Mouse (Mus musculus) layer of hippocampus, adult 9-10 months (tissue): ENCODE results near the gene Srrm4.
"Not testable (repeated sequence)": the region's sequence is repeated elsewhere in the genome, so short reads cannot be mapped to it uniquely, and the experiment has no call there.

Experiments
- DNase-seq: peaks from one replicate; pipeline ENCODE4 v3.0.0; 2022; ENCODE audit warnings: low spot score

Srrm4 gene

DNA sequence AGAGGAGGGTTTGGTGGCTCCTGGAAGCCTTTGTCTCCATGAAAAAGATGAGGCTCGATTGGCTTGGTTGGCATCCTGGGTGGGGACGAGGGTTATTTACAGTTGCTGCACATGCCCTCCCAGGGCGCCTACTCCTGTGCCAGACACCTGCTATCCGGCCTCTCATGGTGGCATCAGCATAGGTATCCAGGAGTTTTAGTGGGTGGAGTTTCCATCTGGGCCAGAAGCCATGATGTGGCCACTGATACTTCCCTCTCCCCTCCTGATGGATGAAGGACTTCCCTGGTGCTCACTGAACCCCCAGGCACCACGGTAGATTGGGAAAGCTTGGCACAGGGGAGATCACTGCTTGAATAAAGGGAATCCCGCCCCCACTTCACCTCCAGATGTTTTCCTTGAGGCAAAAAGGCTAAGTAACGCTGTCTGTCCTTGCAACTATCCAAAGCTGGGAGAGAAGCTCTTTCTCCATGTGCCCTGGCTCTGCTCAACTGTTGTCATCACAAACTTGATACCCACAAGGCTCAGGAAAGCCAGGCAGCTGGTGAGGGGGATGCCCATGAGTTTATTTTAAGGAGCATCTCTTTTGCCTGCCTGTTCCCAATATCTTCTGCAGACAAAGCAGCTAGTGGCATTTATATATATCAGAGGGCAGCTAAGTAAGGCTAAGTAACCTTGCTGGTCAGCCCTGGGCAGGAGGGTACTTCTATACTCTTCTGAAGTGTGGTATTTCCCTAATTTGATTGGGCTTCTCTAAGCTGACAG is 148.7 kb downstream of the Srrm4 start:
- peak; percentile 41 for DNase-seq

- DNase-seq: no peak
Observed at GRCm38 (mm10) chr5:116440251-116440650, 151.4 kb downstream of the Srrm4 start.

- DNase-seq: no peak
Observed at GRCm38 (mm10) chr5:116438328-116438727, 153.3 kb downstream of the Srrm4 start.

DNA sequence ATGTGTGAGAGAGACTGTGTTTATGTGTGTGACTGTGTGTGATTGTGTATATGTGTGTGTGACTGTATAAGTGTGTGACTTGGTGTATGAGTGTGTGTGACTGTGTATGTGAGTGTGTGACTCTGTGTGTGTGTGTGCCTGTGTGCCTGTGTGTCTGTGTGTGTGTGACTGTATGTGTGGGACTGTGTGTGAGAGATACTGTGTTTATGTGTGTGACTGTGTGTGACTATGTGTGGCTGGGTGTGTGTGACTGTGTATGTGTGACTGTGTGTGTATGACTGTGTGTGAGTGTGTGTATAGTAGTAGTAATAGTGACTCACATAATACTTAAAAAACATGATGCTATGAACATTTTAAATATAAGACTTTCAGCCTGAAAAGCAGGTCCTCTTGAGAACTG is 155.5 kb downstream of the Srrm4 start:
- DNase-seq: no peak

- DNase-seq: no peak
Observed at GRCm38 (mm10) chr5:116434976-116435850, 156.4 kb downstream of the Srrm4 start.

DNA sequence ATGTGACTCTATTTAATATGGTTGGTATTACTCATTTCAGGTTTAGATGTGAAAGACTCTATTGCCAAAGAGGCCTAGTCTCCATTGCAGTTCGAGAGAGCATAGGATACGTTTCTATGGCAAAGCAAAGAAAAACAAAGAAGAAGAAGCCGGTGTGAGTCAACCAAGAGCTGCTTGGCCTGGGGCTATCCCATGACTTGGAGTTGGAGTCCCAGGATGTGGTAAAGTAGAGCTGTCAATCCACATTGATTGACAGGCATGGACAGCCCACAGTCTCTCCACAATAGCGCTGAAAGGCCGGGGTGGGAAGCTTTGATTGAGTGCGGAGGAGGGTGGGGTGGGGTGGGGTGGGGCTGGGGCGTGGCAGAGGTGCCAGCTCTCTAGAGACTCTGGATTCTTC is 158.7 kb downstream of the Srrm4 start:
- no peak for DNase-seq

DNA sequence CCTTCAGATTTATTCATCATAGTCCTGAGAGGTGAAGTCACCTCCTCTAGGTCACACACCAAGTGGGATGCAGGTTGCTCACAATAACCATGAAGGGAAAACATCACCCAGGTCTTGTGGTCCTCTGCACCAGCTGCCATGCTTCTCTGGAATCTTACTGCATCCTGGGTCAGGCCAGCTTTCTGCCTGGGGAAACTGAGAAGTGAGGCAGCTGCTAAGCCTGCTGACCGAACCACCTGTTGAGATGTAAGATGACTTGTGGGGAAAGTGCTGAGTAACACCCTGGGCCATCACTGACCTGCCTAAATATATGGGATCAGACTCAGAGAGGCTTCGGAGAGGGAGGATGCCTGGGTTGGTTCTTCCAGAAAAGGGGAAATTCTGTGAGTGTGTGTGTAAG is 164.9 kb downstream of the Srrm4 start:
- no peak for DNase-seq

DNA sequence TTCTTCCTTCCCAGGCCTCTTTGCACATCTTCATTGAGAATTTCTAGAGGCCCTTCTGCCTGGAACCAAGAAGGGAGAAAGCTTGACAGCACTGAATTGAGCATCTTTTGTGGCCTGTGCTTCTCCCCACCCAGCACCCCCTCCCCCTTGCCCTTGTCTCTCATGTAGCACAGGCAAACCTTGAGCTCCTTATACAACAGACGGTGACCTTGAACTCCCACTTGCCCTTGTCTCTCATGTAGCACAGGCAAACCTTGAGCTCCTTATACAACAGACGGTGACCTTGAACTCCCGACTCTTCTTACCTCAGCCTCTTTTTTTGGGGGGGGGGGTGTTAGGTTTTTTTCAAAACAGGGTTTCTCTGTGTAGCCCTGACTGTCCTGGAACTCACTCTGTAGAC is 165.9 kb downstream of the Srrm4 start:
- DNase-seq: not testable (repeated sequence)

DNA sequence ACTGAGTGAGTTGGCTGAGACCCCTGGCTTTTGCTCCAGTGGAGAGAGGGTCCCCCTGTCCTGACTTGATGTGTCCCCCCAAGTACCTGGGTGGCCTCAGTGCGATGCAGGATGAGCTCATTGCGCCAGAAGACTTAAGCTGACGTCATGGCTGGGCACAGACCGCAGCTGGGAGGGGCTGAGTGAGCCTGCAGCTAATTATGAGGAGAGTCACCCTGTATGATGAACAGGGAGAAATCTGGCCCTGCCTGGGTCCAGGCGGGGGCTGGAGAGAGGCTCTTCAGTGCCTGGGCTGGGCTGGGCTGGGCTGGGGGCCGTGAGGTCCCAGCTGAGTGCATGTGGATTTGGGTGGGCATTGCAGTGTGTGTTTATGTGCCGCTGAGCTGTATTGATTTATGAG is 166.3 kb downstream of the Srrm4 start:
- DNase-seq: no peak

GRCm38 (mm10) chr5:116423746-116424145 is 167.9 kb downstream of the Srrm4 start:
- DNase-seq: no peak

DNA sequence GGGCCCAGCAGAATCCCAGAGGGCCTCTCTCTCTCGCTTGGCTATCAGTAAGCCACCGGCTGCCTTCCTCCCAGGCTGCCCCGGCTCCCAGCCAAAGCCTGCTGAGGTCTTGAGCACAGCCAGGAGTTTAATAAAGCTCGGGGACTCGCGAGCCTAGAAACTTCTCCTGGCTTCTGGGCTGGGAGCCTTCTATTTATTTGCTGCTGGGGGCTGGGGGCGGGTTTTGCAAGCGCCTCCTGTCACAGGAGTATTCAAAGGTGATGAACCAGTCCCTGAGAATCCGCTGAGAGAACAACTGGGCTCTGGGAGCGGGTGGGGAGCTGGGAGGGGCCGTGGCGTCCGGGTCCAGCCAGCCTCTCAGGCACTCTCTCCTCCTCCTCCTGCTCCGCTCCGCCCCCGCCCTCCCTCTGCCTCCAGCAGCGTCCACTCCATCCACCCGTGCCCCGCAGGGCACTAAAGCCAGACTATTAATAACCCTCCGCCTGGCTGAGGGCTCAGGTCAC is 168.9 kb downstream of the Srrm4 start, which contains the start of gene Hspb8:
TSS of gene Hspb8 (minus strand) at position 166 of the 503 bp plus-strand sequence.
- no peak for DNase-seq

GRCm38 (mm10) chr5:116421791-116422481 is 169.7 kb downstream of the Srrm4 start:
- DNase-seq: no peak

DNA sequence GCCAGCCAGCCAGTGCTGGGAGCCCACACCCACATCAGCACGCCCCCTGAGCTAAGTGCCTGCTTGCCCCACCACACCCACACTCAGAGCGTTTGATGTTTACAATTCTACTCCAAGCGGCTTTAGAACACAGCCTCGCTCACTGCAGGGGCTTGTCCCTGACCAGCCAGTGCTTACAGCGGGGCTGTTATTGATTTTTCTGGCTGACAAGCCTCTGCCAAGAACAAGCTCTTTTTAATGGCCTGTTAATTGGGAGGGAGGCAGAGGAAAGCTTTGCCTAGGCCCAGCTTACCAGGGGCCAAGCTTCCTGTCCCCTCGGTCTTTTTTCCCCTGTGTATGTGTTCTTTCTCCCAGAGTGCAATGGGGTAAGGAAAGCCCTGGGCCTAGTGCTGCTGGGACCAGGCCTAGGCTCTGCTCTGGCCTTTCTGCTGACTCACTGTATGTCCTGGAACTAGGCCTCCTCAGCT is 170.8 kb downstream of the Srrm4 start:
- DNase-seq: no peak

- DNase-seq: no peak
Observed at GRCm38 (mm10) chr5:116420213-116420612, 171.4 kb downstream of the Srrm4 start.

- no peak for DNase-seq
Observed at GRCm38 (mm10) chr5:116419322-116420045, 172.1 kb downstream of the Srrm4 start.

- DNase-seq: no peak
Observed at GRCm38 (mm10) chr5:116416208-116416607, 175.4 kb downstream of the Srrm4 start.

GRCm38 (mm10) chr5:116409689-116410590 is 181.7 kb downstream of the Srrm4 start:
- DNase-seq: no peak

GRCm38 (mm10) chr5:116408965-116409364 is 182.7 kb downstream of the Srrm4 start:
- no peak for DNase-seq

DNA sequence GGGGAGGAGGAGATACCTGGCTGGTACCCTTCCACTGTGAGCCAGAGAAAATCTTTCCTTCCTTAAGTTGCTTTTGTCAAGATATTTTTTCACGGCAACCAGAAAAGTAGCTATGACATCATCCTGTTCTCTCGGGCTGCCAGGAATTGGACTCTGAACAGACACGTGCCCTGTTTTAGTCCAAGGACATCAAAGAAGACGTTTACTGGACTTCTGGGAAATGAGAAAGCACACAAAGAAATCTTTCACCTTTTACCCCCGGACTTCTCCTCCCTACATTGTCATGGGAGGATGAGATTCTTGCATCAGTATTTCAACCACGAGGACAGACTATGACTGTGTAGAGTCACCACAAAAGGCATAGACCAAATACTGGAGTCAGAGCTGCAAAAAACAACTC is 183.7 kb downstream of the Srrm4 start:
- DNase-seq: no peak

DNA sequence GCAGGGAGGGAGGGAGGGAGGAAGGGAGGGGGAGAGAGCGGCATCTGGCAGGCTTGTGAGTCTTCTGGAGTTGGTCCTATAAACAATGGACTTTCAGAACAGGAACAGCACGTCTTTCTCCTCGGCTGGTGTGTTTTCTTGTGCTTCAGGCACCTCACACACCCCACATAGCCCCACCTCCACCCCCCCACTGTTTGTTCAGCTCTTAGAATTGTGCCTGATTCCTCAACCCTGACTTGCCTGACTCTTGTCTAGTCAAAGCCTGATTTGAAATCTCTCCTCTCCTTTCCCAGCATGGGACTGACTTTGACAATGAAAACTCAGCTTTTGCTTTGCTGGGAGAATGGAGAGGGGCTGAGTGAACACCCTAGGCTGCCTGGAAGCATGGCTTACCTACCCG is 184.3 kb downstream of the Srrm4 start:
- no peak for DNase-seq
